Mouse (Mus musculus) cerebellum, adult 2 months (tissue): ENCODE results near the gene Krtap5-5.

Experiments used
- CTCF ChIP-seq: fragments of 200-500 bp; IDR thresholded peaks from 2 replicates; pipeline ENCODE4 v1.5.1; 2011; ENCODE audit warnings: low read depth, mild to moderate bottlenecking, control low read depth, low read length, moderate library complexity, borderline replicate concordance; ENCODE audit not compliant: insufficient read depth
- POLR2A ChIP-seq: fragments of 200-500 bp; IDR thresholded peaks from 2 replicates; pipeline ENCODE4 v1.6.1; 2011; ENCODE audit warnings: low read length, control low read depth, borderline replicate concordance; ENCODE audit not compliant: insufficient read depth

DNA sequence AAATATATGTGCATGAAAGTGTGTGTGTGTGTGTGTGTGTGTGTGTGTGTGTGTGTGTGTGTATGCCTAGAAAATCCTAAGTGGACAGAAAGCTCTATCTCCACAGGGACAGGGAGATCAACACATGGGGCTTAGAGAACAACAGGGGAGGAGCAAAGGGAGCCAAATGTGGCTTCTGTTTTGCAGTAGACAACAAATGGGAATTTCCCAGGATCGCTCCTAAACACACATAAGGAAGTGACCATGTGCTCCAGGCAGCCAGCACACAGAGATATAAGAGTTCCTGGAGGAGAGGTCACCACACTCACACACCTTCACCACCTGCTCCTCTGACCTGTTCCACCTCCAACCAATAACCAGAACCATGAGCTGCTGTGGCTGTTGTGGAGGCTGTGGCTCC, 28.7 kb downstream of the Krtap5-5 start, which contains the start of gene Krtap5-3:
- TF ChIP-seq CTCF (no peak), POLR2A (no peak)
